Mouse (Mus musculus): Measurements from ENCODE around the gene Zfp583. TPM values are rescaled to one million over a fixed set of nuclear protein-coding genes. Genes with fewer than 3 reads are reported as not detected.

The Zfp583 gene
- total RNA-seq, 2 experiments from 2014 or later = 11.6 to 13.8 TPM

GRCm38 (mm10) chr7:6285366-6285765, 45.7 kb downstream of the Zfp583 start:
- H3K4me3 ChIP-seq = no peak overlapping the region

GRCm38 (mm10) chr7:6284442-6285012, 46.6 kb downstream of the Zfp583 start:
- Histone ChIP-seq H3K4me3 (no peak overlapping the region), H3K27ac (no peak overlapping the region)
- no peak for DNase-seq (ENCODE audit: extremely low spot score in 1 of 2, low spot score in 2 of 2)
- intact Hi-C loops (cut with DNase I) = loop anchor here (5.0 to 10.0 kb wide), 3 partner anchors 43 to 160 kb away; partner anchors contain the start of gene Zfp444
- TF ChIP-seq CTCF (IDR thresholded peaks at IDR 0.05) = no peak

More at GRCm38 (mm10) chr7:6285366-6285765, 45.7 kb downstream of the Zfp583 start:
- H3K27ac ChIP-seq = peak overlapping the region; percentile 89; the same call in 1 of the 2 replicates
- no peak for DNase-seq (ENCODE audit: extremely low spot score in 1 of 2, low spot score in 2 of 2)
- intact Hi-C loops (cut with DNase I) = loop anchor here (5.0 to 10.0 kb wide), 2 partner anchors 42 to 161 kb away; no protein-coding TSS in a partner anchor
- TF ChIP-seq CTCF (IDR thresholded peaks at IDR 0.05) = no peak

- Histone ChIP-seq H3K27ac (peak overlapping the region; percentile 96), H3K4me3 (peak overlapping the region; percentile 52)
- TF ChIP-seq CTCF (IDR thresholded peaks at IDR 0.05) = peak; percentile 40
- intact Hi-C loops (cut with DNase I) = loop anchor here (1.0 to 10.0 kb wide), 4 partner anchors 43 to 1015 kb away; partner anchors contain the start of gene Zfp444
- peak; percentile 78 to 85 for DNase-seq (ENCODE audit: extremely low spot score in 1 of 2, low spot score in 2 of 2)
Measured at GRCm38 (mm10) chr7:6283451-6284075, 47.5 kb downstream of the Zfp583 start.

- DNase-seq (ENCODE audit: extremely low spot score in 1 of 2, low spot score in 2 of 2) = peak; percentile 76 to 79
- peak overlapping the region; percentile 52 for H3K4me3 ChIP-seq
- TF ChIP-seq CTCF (IDR thresholded peaks at IDR 0.05) = peak; percentile 76
- peak overlapping the region; percentile 96 for H3K27ac ChIP-seq
- intact Hi-C loops (cut with DNase I) = loop anchor here (1.0 to 10.0 kb wide), 4 partner anchors 42 to 1016 kb away; partner anchors contain the start of gene Zfp444
Measured at GRCm38 (mm10) chr7:6282749-6283148, 48.3 kb downstream of the Zfp583 start.

- TF ChIP-seq CTCF (IDR thresholded peaks at IDR 0.05) = no peak
- Histone ChIP-seq H3K27ac (no peak overlapping the region), H3K4me3 (no peak overlapping the region)
- intact Hi-C loops (cut with DNase I) = loop anchor here (2.0 kb wide), 2 partner anchors 17 to 35 kb away; no protein-coding TSS in a partner anchor
- DNase-seq (ENCODE audit: extremely low spot score in 1 of 2, low spot score in 2 of 2) = no peak
Measured at GRCm38 (mm10) chr7:6277906-6278305, 53.2 kb downstream of the Zfp583 start.

- Histone ChIP-seq H3K4me3 (no peak overlapping the region), H3K27ac (no peak overlapping the region)
- intact Hi-C loops (cut with DNase I) = no loop called here
- TF ChIP-seq CTCF (IDR thresholded peaks at IDR 0.05) = peak; percentile 52
- DNase-seq (ENCODE audit: extremely low spot score in 1 of 2, low spot score in 2 of 2) = no peak
Measured at GRCm38 (mm10) chr7:6265695-6266094, 65.4 kb downstream of the Zfp583 start.

Other genes with a start within 250 kb of the Zfp583 start
- gene Zfp787, start 175.3 kb downstream of the Zfp583 start, total RNA-seq (2021) = 10 to 100 TPM; 27.8 to 30.2 TPM
- 10 to 100 TPM; 62.0 to 66.7 TPM for gene Zfp444, start 159.1 kb downstream of the Zfp583 start, total RNA-seq (2021)
- not detected for gene Galp, start 134.2 kb downstream of the Zfp583 start, total RNA-seq (2021)
- not detected for gene Zscan5b, start 109.0 kb downstream of the Zfp583 start, total RNA-seq (2021)
- not detected for gene Epp13, start 78.6 kb downstream of the Zfp583 start, total RNA-seq (2021)
- gene Zfp667, start 44.7 kb downstream of the Zfp583 start, total RNA-seq (2021) = 10 to 100 TPM; 12.8 to 14.1 TPM
- 1 to 10 TPM; 6.0 to 6.8 TPM for gene Gm3854, start 12.5 kb upstream of the Zfp583 start, total RNA-seq (2021)
- 1 to 10 TPM; 4.5 to 4.7 TPM for gene Zfp78, start 32.0 kb upstream of the Zfp583 start, total RNA-seq (2021)
- 1 to 10 TPM; 5.2 to 7.4 TPM for gene Zfp28, start 52.0 kb upstream of the Zfp583 start, total RNA-seq (2021)
- gene Smim17, start 67.4 kb upstream of the Zfp583 start, total RNA-seq (2021) = 10 to 100 TPM; 15.4 to 17.0 TPM
- under 1 TPM; 0.18 to 0.19 TPM for gene Gm20715, start 79.0 kb upstream of the Zfp583 start, total RNA-seq (2021)
- 1 to 10 TPM in 1 of 2 experiments, under 1 TPM in 1; 0.82 to 1.5 TPM for gene Olfr1344, start 107.4 kb upstream of the Zfp583 start, total RNA-seq (2021)
- gene Olfr1336, start 124.9 kb upstream of the Zfp583 start, total RNA-seq (2021) = under 1 TPM in 1 of 2 experiments, not detected in 1; 0.07 TPM
- not detected for gene Olfr1346, start 135.8 kb upstream of the Zfp583 start, total RNA-seq (2021)
- gene Olfr5, start 155.7 kb upstream of the Zfp583 start, total RNA-seq (2021) = not detected
- not detected for gene Olfr1347, start 168.5 kb upstream of the Zfp583 start, total RNA-seq (2021)
- not detected for gene Olfr1348, start 177.5 kb upstream of the Zfp583 start, total RNA-seq (2021)
- gene Olfr1349, start 191.7 kb upstream of the Zfp583 start, total RNA-seq (2021) = not detected
- gene Olfr1350, start 233.6 kb upstream of the Zfp583 start, total RNA-seq (2021) = not detected